Mouse (Mus musculus) adrenal gland, postnatal 4 days (tissue): ENCODE results near the gene Pcsk5. TPM values are rescaled to one million over a fixed set of nuclear protein-coding genes. Genes with fewer than 3 reads are reported as not detected.
A peak's percentile ranks its signal among the peaks of the same experiment; 100 is the strongest.

Experiments used
- DNase-seq, 2 experiments: peaks; one replicate each; pipeline ENCODE4 v3.0.0; 2021 to 2022; ENCODE audit warnings: low spot score in 2 of 2, mixed read lengths in 2 of 2
- long read RNA-seq, 2 experiments: library from polyadenylated mRNA; stranded (forward); transcript quantifications; one replicate each; pipeline ENCODE4 v2.0.0; 2021
- total RNA-seq, 2 experiments: library from RNA; stranded (reverse); gene quantifications; 2 replicates each; pipeline ENCODE4 v1.2.3; 2021

Gene Pcsk5
- 100 to 1,000 TPM; 103 to 104 TPM for total RNA-seq
- long read RNA-seq, experiment 1, full-length matches to known transcripts, result 45 of 66 reads
- long read RNA-seq, experiment 1, partial matches to known transcripts, result 11 of 66 reads
- long read RNA-seq, experiment 1, other reads (novel, unspliced or antisense), result 10 of 66 reads
- long read RNA-seq, experiment 2, full-length matches to known transcripts, result 135 of 195 reads
- long read RNA-seq, experiment 2, partial matches to known transcripts, result 31 of 195 reads
- long read RNA-seq, experiment 2, other reads (novel, unspliced or antisense), result 29 of 195 reads

DNA sequence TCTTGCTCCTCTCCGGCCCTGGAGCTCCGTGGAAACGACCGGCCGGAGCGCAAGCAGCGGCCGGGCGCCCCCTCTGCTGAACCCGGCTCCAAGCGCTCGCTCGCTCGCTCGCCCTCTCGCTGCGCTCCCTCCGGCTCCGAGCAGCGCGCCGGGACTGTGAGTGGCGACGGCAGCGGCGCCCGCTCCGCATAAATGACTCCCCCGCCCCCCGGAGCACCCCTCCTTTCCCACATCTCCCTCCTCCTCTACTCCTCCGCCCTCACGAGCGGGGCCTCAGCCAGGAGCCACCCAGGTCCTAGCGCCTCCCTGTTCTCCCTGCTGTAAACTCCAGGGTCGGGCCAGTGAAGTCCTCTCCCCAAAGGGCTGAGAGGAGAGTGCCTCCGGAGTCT lies at the start of gene Pcsk5:
Gene Pcsk5 (minus strand): TSS at position 162 of the 389 bp plus-strand sequence.
- peak; percentile 71 to 77 for DNase-seq

DNA sequence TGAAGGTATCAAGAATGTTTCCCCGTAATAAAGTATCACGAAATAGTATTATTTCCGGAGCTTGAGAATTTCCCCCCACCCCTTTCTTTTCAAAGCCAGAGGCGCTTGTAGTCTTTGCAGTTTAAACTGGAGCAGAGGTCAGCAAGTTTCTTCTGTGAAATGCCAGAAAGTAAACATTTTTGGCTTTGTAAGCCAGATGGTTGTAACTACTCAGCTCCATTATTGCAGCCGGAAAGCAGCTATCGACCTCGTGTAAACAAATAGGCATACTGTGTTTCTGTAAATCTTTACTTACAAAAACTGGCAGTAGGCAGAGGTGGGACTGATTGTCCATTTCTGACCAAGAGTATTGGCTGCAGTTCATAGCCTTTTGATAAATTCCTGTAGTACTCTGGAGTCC lies 38.4 kb upstream of the Pcsk5 start:
- no peak for DNase-seq

DNA sequence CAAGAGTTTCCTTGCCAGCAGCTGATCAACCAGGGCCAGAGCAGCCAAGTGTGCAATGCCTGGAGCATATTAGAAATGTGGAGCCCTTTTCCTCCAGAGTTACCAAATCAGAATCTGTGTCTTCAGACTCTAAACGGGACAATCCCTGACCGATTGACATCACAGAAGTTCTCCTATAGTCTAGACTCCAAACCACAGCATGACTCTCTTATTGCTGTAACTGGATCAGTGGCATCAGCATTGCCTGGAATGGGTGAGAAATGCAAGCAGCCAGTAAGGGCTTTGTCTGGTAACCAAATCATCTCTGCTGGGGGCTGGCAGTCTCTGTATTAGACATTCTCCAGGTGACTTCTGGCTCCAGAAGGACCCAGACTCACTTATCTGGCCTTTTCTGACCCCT lies 37.0 kb upstream of the Pcsk5 start:
- DNase-seq, result no peak

DNA sequence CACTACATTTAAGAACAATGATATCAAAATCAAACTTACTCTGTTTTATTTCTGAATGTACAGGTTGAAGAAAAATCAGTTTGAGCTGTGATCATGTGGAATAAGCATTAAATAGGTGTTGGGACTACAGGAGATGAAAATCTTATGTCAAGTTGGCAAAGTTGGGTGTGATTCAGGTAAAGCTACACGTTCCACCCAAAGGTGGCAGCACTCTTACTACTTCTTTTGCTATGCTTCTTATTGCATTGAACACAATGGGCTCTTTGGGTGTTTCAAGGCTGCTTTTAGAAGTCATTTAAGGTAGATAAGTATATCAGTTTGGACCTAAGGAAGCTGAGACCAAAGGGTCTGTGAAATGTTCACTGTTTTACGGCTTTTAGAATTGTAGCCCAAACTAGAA lies 36.3 kb upstream of the Pcsk5 start:
- DNase-seq, result no peak

DNA sequence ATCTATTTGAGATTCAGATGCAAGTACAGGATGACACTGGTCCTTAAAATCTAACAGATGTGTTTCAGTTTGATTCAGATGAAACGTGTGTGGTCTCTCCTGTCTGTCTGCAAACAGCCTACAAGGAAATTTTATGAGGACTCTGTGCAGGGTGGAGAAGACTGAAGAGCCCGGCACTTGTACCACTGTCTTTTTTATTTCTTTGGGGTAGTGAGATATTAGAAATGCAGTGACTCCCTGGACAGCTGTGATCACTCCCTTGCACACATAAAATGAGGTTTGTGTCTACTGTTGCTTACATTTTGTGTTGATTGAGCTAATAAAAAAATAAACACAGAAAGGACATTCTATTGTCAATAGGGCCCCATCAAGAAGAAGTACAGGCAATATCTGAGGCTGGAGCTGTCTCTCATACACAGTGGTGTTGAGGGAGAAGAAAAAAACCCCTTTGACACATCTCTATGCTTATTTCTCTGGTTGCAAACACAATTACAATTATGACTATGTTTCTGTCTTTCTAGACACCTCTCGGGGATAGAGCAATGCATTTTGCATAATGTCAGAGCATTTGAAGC lies 29.0 kb upstream of the Pcsk5 start:
- DNase-seq, result no peak

DNA sequence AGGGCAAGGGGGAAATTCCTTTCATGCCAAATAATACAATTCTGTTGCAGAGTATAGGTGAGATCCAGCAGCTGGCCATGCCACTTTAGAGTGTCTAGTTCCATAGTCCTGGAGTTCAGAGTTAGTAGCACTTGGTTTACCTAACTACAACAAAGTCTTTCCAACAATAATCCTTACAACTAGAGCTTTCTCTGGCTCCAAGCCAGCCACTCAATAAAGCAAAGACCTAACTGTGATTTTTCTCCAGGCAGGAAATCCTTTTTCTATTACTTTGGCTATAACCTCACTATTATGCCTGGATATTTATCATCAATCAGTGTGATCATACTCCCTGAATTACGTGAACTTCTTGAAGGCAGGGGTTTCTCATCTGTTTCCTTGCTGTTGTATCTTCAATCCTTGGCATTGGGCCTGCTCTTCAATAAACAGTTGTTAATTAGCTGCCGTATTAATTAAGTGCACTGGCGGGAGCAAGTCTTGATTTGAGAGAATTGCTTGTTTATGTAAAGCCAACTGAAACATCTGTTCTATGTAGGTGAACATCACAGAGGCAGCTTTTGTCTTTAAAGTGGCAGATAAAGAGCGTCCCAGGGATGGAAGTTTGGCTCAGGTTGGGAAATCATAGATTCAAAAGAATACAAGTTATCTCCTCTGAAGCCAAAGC lies 23.1 kb upstream of the Pcsk5 start:
- DNase-seq, result no peak

DNA sequence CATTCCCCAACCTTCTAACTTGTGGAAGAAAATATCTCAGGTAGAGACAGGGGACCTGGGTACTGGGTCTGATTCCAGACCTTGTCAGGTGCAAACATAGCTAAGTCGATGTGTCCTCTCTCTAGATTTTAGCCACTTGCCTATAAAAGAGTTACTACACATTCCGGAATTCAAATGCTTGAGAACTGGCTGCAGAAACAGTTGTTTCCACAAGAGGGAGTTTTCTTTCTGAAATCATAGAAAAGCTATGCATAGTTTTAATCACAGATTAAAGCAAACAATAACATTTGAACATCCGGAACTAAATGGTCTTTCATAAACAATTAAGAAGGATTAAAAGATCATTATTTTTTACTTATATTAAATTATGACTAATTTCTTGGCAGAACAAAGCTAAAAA lies 19.3 kb upstream of the Pcsk5 start:
- DNase-seq, result no peak

DNA sequence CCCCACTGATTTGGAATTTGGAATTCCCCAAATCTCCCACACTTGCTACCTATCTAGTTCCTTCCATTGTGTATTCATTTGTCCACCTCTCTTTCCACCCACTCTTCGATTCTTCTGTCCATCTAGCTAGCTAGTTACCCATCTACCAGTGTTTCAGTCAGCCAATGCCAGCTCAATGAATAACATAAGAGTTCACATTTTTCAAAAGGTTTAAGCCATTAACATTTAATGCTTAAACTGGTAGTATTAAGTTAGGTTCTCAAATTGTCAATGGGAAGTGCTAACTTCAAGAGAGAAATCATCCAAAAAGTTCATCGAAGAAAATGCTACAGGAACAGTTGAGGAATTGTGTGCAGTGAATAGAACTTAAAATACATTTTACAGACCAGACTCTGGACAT lies 11.0 kb upstream of the Pcsk5 start:
- no peak for DNase-seq

DNA sequence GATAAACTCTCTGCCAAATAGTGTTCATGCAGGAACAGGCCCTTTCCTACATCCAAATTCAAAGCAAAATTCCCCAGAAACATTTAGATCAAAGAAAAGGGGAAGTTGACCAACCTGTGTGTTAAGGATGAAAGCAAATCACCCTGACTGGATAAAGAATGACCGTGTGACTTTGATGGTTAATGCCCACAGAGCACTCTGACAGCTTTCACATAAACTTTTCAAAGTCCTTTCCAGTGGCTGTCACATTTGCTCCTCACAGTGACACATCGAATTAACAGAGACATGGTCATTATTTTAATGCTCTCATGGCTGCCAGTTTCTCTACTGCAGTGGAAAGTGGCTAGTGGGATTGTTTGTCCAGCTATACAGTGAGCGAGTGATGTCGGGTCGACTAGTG lies 8.5 kb upstream of the Pcsk5 start:
- DNase-seq, result no peak

DNA sequence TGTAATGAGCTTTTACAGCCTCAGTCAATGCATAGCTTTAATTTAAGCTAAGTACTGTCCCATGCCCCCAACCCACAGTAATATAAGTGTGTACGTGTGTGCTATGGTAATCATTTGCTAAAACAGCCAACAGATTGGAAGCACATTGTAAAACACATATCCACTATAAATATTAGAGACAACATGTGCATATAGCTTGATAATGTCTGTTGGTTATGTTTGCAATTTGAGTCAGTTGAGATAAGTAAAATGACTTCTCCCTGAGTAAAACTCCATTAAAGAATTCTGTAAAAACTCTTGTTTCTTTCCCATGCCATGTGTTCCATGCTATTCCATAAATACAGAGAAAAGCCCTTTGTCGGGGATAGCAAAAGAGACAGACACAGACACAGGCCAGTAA lies 4.2 kb upstream of the Pcsk5 start:
- no peak for DNase-seq

DNA sequence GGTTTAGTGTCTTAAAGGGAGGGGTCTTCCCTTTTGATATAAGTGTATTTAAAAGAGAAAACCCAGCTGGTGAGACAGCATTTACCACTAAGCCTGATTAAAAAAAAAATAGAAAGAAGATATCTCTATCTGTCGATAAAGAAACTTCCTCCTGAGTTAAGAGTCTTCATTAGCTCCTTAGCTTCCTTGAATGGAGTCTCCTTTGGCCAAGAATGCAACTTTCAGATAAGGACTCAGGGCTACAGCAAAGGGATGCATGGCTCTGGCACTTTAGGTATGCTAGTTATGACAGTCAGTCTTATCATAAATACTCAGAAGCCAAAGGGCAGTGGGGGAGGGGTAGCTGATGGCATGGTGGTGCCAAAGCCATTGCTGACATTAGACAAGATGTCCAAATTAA lies 2.4 kb upstream of the Pcsk5 start:
- DNase-seq, result no peak

DNA sequence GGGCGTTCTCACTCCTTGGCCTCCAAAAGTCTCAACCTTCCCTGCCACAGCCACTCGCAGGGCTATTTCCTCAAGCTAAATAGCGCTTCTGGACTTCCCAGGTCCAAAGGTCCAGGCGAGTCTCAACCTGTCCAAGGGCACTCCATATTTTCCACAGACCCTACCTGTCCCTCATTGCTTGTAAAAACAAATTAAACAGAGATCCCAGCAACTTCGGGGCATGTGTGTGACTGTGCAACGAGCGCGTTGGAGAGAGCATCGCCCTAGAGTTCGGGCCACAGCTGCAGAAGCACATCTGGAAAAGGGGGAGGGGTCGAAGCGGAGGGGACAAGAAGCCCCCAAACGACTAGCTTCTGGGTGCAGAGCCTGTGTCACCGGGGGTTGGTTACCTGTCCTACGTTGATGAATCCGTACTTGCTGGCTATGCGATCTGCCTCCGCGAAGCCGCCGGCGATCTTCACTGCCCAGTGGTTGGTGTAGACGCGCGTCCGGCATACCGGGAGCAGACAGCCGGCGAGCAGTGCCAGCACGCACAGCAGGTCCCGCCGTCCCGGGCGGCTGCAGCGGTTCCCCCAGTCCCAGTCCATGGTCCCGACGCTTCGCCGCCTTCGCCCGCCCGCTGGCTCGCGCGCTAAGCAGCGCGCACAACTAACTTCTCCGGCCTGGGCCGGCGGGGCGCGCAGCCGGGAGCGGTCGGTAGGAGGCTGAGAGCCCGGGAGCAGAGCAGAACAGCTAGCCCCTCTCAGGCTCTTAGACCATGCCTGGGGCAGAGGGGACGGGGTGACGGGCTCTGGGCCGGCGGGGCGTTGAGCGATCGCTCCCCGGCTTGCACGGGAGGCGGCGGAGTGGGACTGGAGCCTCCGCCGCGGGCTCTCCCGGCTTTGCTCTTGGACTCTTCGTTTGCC lies 614 bp downstream of the Pcsk5 start:
- DNase-seq, result peak in 1 of 2 experiments; percentile 12

DNA sequence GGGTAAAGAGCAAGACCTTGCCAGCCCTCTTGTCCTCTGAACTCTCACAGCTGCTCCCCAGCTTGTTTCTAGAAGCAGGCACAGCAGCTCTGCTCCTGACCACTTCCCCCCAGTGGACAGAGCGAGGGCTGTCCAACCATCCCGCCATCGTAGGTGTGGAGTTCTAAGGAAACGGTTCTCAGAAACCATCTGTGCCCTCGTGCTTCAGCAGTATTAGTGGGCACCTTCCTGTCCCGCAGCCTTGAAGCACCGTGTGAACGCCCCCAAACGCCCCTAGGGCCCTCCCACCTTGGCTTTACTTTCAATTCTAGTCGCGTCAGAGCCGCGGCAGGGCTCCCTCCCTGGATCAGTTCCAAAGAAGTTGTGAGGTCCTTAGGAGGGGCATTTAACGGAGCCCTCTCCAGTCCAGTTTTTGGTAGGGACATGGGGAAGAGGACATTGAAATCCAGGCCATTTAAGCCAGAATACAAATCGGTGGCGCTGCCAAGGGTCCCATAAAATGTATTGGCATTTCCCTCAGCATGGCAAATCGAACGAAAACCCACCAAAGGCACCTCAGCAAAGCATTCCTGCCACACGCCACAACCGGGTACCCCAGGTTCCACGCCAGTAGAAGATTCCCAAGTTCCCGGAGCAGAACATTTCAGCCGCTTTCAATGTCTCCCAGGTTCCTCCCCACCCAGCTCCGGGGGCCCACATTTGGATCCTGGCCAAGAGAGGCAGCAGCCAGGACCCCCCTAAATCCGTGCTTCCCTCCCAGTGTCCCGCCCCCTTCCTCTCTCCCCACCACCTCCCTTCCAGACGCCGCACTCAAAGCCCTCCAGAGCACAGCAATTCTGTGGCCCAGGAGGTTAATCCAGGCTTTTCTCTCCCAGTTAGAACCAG lies 1.5 kb downstream of the Pcsk5 start:
- DNase-seq, result peak; percentile 16 to 38

DNA sequence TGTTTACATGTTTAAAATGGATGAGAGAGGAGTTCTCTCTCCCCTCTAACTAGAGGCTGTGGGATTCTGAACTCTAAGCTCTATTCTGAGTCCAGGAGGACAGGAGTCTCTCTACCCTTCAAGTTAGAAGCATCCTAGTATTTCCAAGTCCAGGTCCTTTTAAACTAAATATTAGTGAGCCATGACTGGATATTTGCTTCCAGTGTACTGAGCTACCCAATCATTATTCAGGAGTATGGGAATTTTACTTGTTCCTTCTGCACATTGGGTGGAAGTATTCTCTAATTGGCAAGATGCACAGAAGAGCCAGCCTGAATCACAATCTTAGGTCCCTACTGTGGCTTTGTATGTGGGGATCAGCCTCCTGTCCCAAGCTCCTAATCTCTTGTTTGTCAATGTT lies 2.5 kb downstream of the Pcsk5 start:
- no peak for DNase-seq

DNA sequence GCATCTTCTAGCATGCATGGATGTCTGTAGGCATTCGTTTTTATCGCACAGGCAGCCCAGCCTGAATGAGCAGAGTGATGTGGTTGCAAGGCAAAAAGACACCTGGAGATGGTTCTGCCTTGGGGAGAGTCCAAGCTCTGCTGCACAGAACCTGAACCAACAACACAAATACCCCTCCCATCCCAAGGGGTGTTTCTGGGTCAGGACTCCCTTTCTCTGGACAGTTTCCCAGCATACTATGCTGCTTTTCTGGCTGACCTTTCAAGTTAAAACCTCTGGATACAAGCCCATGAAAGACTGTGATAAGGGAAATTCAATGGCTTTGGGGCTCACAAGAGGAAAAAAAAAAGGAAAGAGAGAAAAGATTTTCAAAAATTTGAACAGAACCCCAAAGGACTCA lies 6.1 kb downstream of the Pcsk5 start:
- DNase-seq, result no peak

DNA sequence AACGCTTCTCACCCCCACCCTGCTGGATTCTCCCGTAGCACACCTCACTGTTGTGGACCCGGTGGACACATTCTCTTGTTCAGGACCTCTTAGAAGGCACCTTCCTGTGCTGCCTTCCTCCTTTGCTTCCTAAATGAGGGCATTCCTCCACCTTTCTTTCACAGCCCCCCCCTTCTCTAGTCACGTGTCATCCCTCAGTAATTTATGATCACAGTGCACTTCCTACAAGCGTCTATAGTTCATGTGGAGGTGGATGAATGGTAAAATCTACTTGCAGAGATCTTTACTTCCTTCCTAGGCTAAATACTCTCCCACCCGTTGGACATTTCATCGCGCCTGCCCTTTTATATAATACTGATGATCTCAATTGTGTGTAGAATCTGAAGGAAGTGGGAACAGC lies 9.0 kb downstream of the Pcsk5 start:
- no peak for DNase-seq

DNA sequence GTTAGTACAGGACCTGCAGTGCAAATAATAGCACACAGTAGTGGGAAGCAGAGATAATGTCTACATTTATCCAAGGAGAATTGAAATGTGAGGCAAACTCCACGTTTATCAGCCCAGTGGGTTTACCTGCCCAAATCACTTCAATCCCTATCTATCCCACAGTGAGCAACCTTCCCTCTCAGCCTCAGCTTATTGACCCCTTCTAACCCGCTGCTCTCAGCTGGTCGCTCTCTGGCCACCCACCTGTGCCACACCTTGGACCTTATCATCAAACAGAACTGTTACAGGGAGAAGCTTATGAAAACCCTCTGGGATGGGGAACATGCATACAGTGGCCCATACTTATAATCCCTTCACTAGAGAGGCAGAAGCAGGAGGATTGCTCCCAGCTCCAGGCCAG lies 10.7 kb downstream of the Pcsk5 start:
- DNase-seq, result no peak

DNA sequence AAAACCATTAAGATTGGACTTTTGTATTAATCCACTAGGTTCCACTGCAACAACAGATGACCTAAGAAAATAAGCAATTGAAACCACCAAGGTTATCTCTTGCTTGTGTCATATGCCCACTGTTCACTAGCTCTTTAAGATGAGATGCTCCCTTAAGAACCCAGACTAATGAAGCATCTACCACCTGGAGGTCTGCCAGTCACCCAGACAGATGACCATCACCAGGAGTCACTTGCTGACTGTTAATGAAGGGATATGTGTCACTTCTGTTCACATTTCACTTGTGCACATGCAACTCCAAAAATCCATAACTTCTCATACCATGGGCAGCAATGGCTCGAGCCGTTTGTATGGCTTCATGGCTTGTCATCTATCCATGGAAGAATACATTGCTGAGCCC lies 17.4 kb downstream of the Pcsk5 start:
- no peak for DNase-seq

DNA sequence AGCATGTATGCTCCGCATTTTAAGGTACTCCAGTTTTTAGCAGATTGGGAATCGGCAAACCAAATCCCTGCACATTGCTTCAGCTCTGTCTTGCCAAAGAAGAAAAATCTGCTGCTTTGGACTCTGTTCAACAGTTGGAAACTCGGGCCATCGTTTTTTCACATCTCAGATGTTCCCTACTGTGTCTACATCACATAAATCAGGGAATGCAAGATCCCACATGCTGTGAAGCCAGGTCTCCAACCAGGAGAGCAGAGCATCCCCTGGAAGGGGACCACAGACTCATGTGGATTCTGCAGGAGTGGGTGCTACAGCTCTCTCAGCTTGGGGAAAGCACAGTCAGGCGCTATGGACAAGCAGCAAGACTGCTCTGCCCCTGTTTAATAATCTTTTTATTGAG lies 18.4 kb downstream of the Pcsk5 start:
- DNase-seq, result no peak

DNA sequence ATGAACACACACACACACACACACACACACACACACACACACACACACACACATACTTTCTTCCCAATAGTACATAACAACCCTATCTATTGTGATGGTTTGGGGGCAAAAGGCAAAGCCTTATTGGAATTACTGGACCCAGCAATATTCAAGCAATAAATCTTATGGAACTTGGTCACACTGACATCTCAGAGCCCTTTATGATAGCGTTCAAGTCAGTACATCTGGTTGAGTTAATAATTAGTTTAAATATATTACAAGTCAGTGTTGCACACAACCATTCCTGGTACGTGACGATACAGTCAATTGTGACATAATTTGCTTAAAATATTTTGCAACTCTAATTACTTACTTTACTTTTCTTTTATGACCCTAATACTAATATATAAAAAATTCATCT lies 22.4 kb downstream of the Pcsk5 start:
- DNase-seq, result no peak
